Mouse (Mus musculus): ENCODE results near the gene Gse1. TPM values are rescaled to one million over a fixed set of nuclear protein-coding genes. Genes with fewer than 3 reads are reported as not detected.

Gse1 gene
- polyA plus RNA-seq, 1 experiment, result 17.1 TPM

DNA sequence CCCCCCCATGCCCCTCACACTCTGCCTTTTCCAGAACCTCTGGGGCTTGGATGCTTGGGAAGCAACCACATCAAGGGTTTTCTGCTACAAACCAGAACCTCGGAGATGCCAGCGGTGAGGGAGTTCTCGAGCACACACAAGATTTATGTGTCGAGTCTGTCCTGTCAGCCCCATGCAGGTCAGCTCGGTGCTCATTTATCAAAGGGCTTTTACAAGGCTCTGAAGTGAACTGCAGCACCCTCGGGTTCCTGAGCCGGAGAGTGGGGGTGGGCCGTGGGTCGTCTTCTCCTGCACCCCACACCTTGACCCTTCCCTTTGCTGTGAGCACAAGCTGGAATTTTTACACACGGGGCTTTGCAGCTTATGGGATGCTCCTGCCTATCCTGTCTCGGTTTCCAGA, 5.7 kb upstream of the Gse1 start:
- H3K36me3 ChIP-seq (ENCODE audit: control insufficient read depth), result no peaks in the 10 kb centered on the region
- H3K9me3 ChIP-seq (ENCODE audit: control insufficient read depth, low read length), result no peaks in the 10 kb centered on the region
- H3K27me3 ChIP-seq (ENCODE audit: control insufficient read depth), result peaks cover 24% of the 10 kb centered on the region
- H3K4me1 ChIP-seq (ENCODE audit: control insufficient read depth), result no peaks in the 10 kb centered on the region
- no peak for TF ChIP-seq TAL1 (IDR thresholded peaks at IDR 0.05; ENCODE audit: low read length)
- TF ChIP-seq GATA1 (IDR thresholded peaks at IDR 0.05; ENCODE audit: low read length), result no peak
- H3K4me3 ChIP-seq (replicated peaks), result no peak overlapping the region

DNA sequence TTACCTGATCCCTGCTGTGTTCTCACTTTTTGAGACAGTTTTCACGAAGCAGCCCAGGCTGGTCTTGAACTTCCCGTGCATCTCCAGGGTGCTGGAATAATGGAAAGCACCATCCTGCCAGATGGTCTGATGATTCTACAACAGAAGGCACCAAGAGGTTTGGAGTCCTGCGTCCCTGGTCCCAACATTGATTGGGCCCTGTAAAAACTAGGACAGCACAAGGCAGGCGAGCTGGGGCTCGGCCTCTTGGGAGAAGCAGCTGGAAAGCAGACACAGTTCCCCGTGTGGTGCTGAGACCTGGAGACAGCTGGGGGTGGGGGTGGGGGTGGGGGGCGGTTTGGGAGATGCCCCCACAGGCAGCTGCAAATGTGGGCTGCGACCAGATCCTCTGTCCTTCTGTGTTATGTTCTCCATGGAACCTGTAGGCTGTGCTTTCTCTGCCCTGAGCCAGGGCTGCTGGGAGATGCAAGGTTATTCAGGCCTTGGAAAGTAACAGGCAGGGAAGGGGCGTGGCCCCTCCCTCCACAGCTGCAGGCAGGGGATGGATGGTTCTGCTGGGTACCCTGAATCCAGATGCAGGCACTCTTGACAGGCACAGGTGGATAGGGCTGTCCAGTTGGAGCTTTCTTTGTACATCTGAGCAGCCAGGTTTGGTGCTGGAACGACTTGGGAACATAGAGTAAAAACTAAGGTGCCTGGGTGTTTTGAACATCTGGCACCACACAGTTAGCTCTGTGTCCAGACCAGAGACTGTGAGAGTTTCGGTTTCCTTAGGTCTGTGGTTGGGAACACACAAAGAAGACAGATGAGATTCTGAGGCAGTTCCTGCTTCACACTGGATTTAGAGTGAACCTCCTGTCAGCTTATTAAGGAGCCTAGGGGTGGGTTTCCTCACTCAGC, 3.5 kb upstream of the Gse1 start:
- TF ChIP-seq TAL1 (IDR thresholded peaks at IDR 0.05; ENCODE audit: low read length) (no peak), GATA1 (IDR thresholded peaks at IDR 0.05; ENCODE audit: low read length) (no peak)
- H3K4me3 ChIP-seq (replicated peaks), result no peak overlapping the region
- peaks cover 46% of the 10 kb centered on the region for H3K27me3 ChIP-seq (ENCODE audit: control insufficient read depth)
- H3K4me1 ChIP-seq (ENCODE audit: control insufficient read depth), result peaks cover 3% of the 10 kb centered on the region
- peaks cover 5% of the 10 kb centered on the region; the same call in 1 of the 2 replicates for H3K9me3 ChIP-seq (ENCODE audit: control insufficient read depth, low read length)
- no peaks in the 10 kb centered on the region for H3K36me3 ChIP-seq (ENCODE audit: control insufficient read depth)

GRCm38 (mm10) chr8:120225421-120226151, 2.7 kb upstream of the Gse1 start:
- Histone ChIP-seq H3K4me1 (ENCODE audit: control insufficient read depth) (peaks cover 3% of the 10 kb centered on the region), H3K4me3 (replicated peaks) (no peak overlapping the region), H3K27me3 (ENCODE audit: control insufficient read depth) (peaks cover 54% of the 10 kb centered on the region), H3K9me3 (ENCODE audit: control insufficient read depth, low read length) (peaks cover 5% of the 10 kb centered on the region; the same call in 1 of the 2 replicates), H3K36me3 (ENCODE audit: control insufficient read depth) (no peaks in the 10 kb centered on the region)
- TF ChIP-seq GATA1 (IDR thresholded peaks at IDR 0.05; ENCODE audit: low read length) (no peak), TAL1 (IDR thresholded peaks at IDR 0.05; ENCODE audit: low read length) (no peak)

- Histone ChIP-seq H3K9me3 (ENCODE audit: control insufficient read depth, low read length) (peaks cover 5% of the 10 kb centered on the region; the same call in 1 of the 2 replicates), H3K36me3 (ENCODE audit: control insufficient read depth) (no peaks in the 10 kb centered on the region), H3K27me3 (ENCODE audit: control insufficient read depth) (peaks cover 68% of the 10 kb centered on the region), H3K4me1 (ENCODE audit: control insufficient read depth) (peaks cover 3% of the 10 kb centered on the region), H3K4me3 (replicated peaks) (no peak overlapping the region)
- TF ChIP-seq TAL1 (IDR thresholded peaks at IDR 0.05; ENCODE audit: low read length), result no peak
- TF ChIP-seq GATA1 (IDR thresholded peaks at IDR 0.05; ENCODE audit: low read length), result no peak
Measured at GRCm38 (mm10) chr8:120226700-120227577, 1.3 kb upstream of the Gse1 start.

DNA sequence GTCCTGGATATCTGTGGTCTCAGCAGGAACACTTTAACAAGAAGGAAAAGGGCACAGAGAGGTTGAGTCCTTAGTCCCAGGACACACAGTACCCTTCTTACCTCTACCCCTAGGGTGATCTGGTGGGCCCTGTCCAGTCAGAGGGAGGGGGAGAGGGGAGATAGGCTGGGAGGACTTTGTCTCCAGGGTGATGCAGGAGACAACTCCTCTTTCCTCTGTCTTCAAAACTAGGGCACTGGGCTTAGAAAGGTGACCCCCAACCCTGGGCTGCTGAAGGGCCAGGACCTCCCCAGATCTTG, 729 bp upstream of the Gse1 start:
- no peaks in the 10 kb centered on the region for H3K36me3 ChIP-seq (ENCODE audit: control insufficient read depth)
- peaks cover 5% of the 10 kb centered on the region; the same call in 1 of the 2 replicates for H3K9me3 ChIP-seq (ENCODE audit: control insufficient read depth, low read length)
- no peak overlapping the region for H3K4me3 ChIP-seq (replicated peaks)
- TF ChIP-seq GATA1 (IDR thresholded peaks at IDR 0.05; ENCODE audit: low read length), result no peak
- no peak for TF ChIP-seq TAL1 (IDR thresholded peaks at IDR 0.05; ENCODE audit: low read length)
- H3K4me1 ChIP-seq (ENCODE audit: control insufficient read depth), result peaks cover 3% of the 10 kb centered on the region
- peaks cover 74% of the 10 kb centered on the region for H3K27me3 ChIP-seq (ENCODE audit: control insufficient read depth)

GRCm38 (mm10) chr8:120228781-120229573, 721 bp downstream of the Gse1 start:
- H3K36me3 ChIP-seq (ENCODE audit: control insufficient read depth), result no peaks in the 10 kb centered on the region
- H3K27me3 ChIP-seq (ENCODE audit: control insufficient read depth), result peaks cover 80% of the 10 kb centered on the region
- H3K9me3 ChIP-seq (ENCODE audit: control insufficient read depth, low read length), result peaks cover 5% of the 10 kb centered on the region; the same call in 1 of the 2 replicates
- peak overlapping the region; percentile 39 for H3K4me3 ChIP-seq (replicated peaks)
- peaks cover 3% of the 10 kb centered on the region for H3K4me1 ChIP-seq (ENCODE audit: control insufficient read depth)
- TF ChIP-seq TAL1 (IDR thresholded peaks at IDR 0.05; ENCODE audit: low read length) (no peak), GATA1 (IDR thresholded peaks at IDR 0.05; ENCODE audit: low read length) (no peak)

DNA sequence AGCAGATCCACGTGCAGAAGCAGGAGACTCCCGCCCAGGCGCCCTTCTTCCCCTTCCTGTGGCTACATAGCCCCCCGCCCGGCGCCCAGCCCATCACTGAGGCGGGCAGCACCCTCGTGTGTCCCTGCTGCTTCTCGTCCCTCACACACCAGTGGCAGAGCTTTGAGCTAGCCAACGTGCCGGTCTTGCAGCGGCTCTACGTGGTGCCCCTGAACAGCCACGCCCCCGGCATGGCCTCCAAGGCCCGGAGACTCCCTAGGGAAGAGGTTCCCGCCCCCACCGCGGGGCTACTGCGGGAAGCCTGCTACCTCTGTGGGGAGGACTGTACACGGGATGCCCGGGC, 1.3 kb downstream of the Gse1 start:
- peaks cover 80% of the 10 kb centered on the region for H3K27me3 ChIP-seq (ENCODE audit: control insufficient read depth)
- no peaks in the 10 kb centered on the region for H3K36me3 ChIP-seq (ENCODE audit: control insufficient read depth)
- peaks cover 3% of the 10 kb centered on the region for H3K4me1 ChIP-seq (ENCODE audit: control insufficient read depth)
- TF ChIP-seq TAL1 (IDR thresholded peaks at IDR 0.05; ENCODE audit: low read length) (no peak), GATA1 (IDR thresholded peaks at IDR 0.05; ENCODE audit: low read length) (no peak)
- no peak overlapping the region for H3K4me3 ChIP-seq (replicated peaks)
- peaks cover 5% of the 10 kb centered on the region; the same call in 1 of the 2 replicates for H3K9me3 ChIP-seq (ENCODE audit: control insufficient read depth, low read length)

GRCm38 (mm10) chr8:120230081-120230480, 1.8 kb downstream of the Gse1 start:
- H3K9me3 ChIP-seq (ENCODE audit: control insufficient read depth, low read length), result peaks cover 5% of the 10 kb centered on the region; the same call in 1 of the 2 replicates
- H3K4me1 ChIP-seq (ENCODE audit: control insufficient read depth), result peaks cover 3% of the 10 kb centered on the region
- H3K4me3 ChIP-seq (replicated peaks), result no peak overlapping the region
- H3K36me3 ChIP-seq (ENCODE audit: control insufficient read depth), result no peaks in the 10 kb centered on the region
- TF ChIP-seq GATA1 (IDR thresholded peaks at IDR 0.05; ENCODE audit: low read length), result no peak
- TF ChIP-seq TAL1 (IDR thresholded peaks at IDR 0.05; ENCODE audit: low read length), result no peak
- peaks cover 80% of the 10 kb centered on the region for H3K27me3 ChIP-seq (ENCODE audit: control insufficient read depth)
